Mouse (Mus musculus) spleen, embryonic (tissue): ENCODE data around the gene Dglucy.

Experiments
- CTCF ChIA-PET: fragments of 350-600 bp; sonication (Branson Sonifier 250); formaldehyde crosslinking; loops from one replicate; lab custom pipeline; 2022; lab: Charles Lee

Gene Dglucy

GRCm38 (mm10) chr12:100778934-100779865 is at the start of gene Dglucy:
Gene Dglucy, plus strand, starts transcription at chr12:100779057.
- CTCF ChIA-PET = no interaction called here

GRCm38 (mm10) chr12:100735156-100735555 is 43.7 kb upstream of the Dglucy start:
- CTCF ChIA-PET = no interaction called here

GRCm38 (mm10) chr12:100735581-100735980 is 43.3 kb upstream of the Dglucy start:
- CTCF ChIA-PET = no interaction called here

GRCm38 (mm10) chr12:100738498-100738897 is 40.4 kb upstream of the Dglucy start:
- CTCF ChIA-PET = no interaction called here

- CTCF ChIA-PET = no interaction called here
Observed at GRCm38 (mm10) chr12:100739011-100739570, 39.8 kb upstream of the Dglucy start.

- CTCF ChIA-PET = no interaction called here
Observed at GRCm38 (mm10) chr12:100740313-100740712, 38.5 kb upstream of the Dglucy start.

- CTCF ChIA-PET = no interaction called here
Observed at GRCm38 (mm10) chr12:100742468-100742867, 36.4 kb upstream of the Dglucy start.

- CTCF ChIA-PET = no interaction called here
Observed at GRCm38 (mm10) chr12:100752977-100753376, 25.9 kb upstream of the Dglucy start.

- CTCF ChIA-PET = no interaction called here
Observed at GRCm38 (mm10) chr12:100753716-100754115, 25.1 kb upstream of the Dglucy start.

GRCm38 (mm10) chr12:100757427-100757826 is 21.4 kb upstream of the Dglucy start:
- CTCF ChIA-PET = no interaction called here

GRCm38 (mm10) chr12:100762663-100763425 is 16.0 kb upstream of the Dglucy start:
- CTCF ChIA-PET = no interaction called here

GRCm38 (mm10) chr12:100764329-100765018 is 14.4 kb upstream of the Dglucy start:
- CTCF ChIA-PET = no interaction called here

GRCm38 (mm10) chr12:100769871-100770270 is 9.0 kb upstream of the Dglucy start:
- CTCF ChIA-PET = no interaction called here

- CTCF ChIA-PET = interaction anchor here (0.6 to 0.7 kb wide), 2 partner anchors 18 to 131 kb away, joined by 4 to 5 read pairs; no protein-coding TSS in a partner anchor
Observed at GRCm38 (mm10) chr12:100770765-100771164, 8.1 kb upstream of the Dglucy start.

GRCm38 (mm10) chr12:100772230-100772984 is 6.5 kb upstream of the Dglucy start:
- CTCF ChIA-PET = interaction anchor here (0.5 to 0.8 kb wide), 3 partner anchors 39 to 158 kb away, joined by 3 to 17 read pairs (median 3); no protein-coding TSS in a partner anchor

GRCm38 (mm10) chr12:100774756-100775155 is 4.1 kb upstream of the Dglucy start:
- CTCF ChIA-PET = no interaction called here

- CTCF ChIA-PET = no interaction called here
Observed at GRCm38 (mm10) chr12:100775291-100775690, 3.6 kb upstream of the Dglucy start.

- CTCF ChIA-PET = no interaction called here
Observed at GRCm38 (mm10) chr12:100775911-100776581, 2.8 kb upstream of the Dglucy start.

- CTCF ChIA-PET = no interaction called here
Observed at GRCm38 (mm10) chr12:100776991-100777390, 1.9 kb upstream of the Dglucy start.

- CTCF ChIA-PET = no interaction called here
Observed at GRCm38 (mm10) chr12:100778276-100778933, 452 bp upstream of the Dglucy start.
